Mouse (Mus musculus) thymus, postnatal 4 days (tissue): ENCODE measurements around the gene Rbmxl2.

Source experiments
- DNase-seq: peaks from one replicate; pipeline ENCODE4 v3.0.0; 2021

The Rbmxl2 gene

GRCm38 (mm10) chr7:107209204-107209860, at the start of gene Rbmxl2:
TSS of gene Rbmxl2 (plus strand) at chr7:107209445.
- DNase-seq, result peak; percentile 9

GRCm38 (mm10) chr7:107166690-107167089, 42.6 kb upstream of the Rbmxl2 start, which contains the start of gene Nlrp14:
TSS of gene Nlrp14 (plus strand) at chr7:107166990.
- no peak for DNase-seq

GRCm38 (mm10) chr7:107180406-107180805, 28.8 kb upstream of the Rbmxl2 start:
- DNase-seq, result no peak

GRCm38 (mm10) chr7:107201817-107202216, 7.4 kb upstream of the Rbmxl2 start:
- no peak for DNase-seq

- DNase-seq, result no peak
Observed at GRCm38 (mm10) chr7:107207843-107208242, 1.4 kb upstream of the Rbmxl2 start.

DNA sequence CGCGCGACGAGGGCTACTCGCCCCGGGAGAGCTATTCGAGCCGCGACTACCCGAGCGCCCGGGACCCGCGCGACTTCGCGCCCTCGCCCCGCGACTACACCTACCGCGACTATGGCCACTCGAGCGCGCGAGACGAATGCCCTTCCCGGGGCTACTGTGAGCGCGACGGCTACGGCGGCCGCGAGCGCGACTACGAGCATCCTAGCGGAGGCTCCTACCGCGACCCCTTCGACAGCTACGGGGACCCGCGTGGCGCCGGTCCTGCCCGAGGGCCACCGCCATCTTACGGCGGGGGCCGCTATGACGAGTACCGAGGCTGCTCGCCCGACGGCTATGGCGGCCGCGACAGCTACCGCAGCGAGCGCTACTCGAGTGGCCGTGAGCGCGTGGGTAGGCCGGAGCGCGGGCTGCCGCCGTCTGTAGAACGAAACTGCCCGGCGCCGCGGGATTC, 906 bp downstream of the Rbmxl2 start:
- peak; percentile 10 for DNase-seq

- DNase-seq, result no peak
Observed at GRCm38 (mm10) chr7:107215723-107216122, 6.5 kb downstream of the Rbmxl2 start.

DNA sequence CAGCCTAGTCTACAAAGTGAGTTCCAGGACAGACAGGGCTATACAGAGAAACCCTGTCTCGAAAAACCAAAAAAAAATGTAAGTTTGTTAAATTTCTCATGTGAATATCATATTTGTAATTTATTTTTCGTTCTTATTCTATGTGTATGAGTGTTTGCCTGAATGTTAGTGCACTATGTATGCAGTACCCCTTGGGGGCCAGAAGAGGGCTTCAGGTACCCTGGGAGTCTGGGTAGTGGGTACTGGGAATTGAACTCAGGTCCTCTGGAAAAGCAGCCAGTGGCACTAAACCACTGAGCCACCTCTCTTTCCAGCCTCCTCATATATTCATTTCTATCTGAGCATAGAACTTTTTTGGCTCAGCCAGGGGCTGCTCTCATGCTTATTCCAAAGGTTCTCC, 7.6 kb downstream of the Rbmxl2 start:
- DNase-seq, result no peak

DNA sequence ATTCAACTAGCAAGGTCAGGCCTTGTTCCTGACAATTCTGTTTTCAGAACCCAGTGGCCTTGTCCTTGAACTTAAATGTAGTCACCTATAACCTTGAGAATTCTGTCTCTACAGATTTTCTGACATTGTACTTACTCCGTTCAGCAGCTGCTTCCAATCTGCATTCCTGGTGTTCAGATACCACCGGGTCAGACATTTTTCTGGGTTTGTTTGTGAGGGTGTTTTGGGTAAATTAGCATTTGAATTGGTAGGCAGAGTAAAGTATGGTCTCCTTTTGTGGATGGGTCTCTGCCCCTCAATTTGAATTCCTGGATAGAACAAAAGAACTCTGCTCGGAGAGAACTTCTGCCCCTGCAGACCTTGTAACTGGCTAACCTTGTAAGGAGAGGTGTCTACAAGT, 27.6 kb downstream of the Rbmxl2 start:
- no peak for DNase-seq

- DNase-seq, result no peak
Observed at GRCm38 (mm10) chr7:107237498-107237897, 28.3 kb downstream of the Rbmxl2 start.

- no peak for DNase-seq
Observed at GRCm38 (mm10) chr7:107241371-107241883, 32.2 kb downstream of the Rbmxl2 start.

GRCm38 (mm10) chr7:107250211-107250985, 41.2 kb downstream of the Rbmxl2 start:
- DNase-seq, result no peak

DNA sequence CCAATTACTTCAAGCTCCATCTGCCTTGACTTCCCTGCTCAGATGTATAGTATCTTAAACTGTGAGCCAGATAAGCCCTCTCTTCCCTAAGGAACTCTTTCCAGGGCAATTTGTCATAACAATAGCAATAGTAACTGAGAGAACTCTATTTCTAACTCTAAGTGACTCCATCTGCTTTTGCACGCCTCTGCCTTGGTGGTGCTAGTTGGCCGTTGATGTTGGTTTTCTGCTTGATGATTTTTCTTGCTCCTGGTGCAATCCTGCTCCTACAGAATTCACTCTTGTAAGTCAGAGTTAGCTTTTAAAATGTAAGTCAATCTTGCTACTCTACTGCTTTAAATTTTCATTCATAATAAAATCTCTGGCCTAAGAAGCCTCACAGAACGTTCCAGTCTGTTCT, 44.1 kb downstream of the Rbmxl2 start:
- no peak for DNase-seq

- no peak for DNase-seq
Observed at GRCm38 (mm10) chr7:107259936-107260335, 50.7 kb downstream of the Rbmxl2 start.
